Mouse (Mus musculus): ENCODE data around the gene Sh3glb1.

The Sh3glb1 gene

GRCm38 (mm10) chr3:144669944-144670874, 49.9 kb downstream of the Sh3glb1 start:
- DNase-seq (ENCODE audit: low read depth, low spot score) = no peak

DNA sequence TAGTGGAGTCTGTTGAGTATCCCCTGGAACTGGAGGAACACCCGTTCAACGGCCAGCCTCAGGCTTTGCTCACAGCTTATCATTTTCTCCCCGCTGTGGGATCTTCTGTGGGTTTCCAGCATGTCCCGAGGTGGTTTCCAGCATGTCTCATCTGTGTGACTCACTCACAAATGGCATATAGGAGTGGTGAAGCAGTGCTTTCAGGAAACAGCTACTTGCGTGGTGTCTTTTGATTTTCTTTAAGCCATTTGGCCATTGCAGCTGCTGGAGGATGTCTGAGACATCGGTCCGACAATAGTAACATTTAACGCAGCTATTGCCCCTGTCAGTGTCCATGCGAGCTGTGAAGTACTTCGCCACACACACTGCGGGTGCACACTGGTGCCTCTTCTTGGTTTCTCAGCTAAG, 50.7 kb downstream of the Sh3glb1 start:
- DNase-seq (ENCODE audit: low read depth, low spot score) = peak; percentile 96

- peak; percentile 71 for DNase-seq (ENCODE audit: low read depth, low spot score)
These were observed 51.2 kb downstream of the Sh3glb1 start for GRCm38 (mm10) chr3:144668949-144669348.

- no peak for DNase-seq (ENCODE audit: low read depth, low spot score)
These were observed 52.1 kb downstream of the Sh3glb1 start for GRCm38 (mm10) chr3:144668039-144668438.

DNA sequence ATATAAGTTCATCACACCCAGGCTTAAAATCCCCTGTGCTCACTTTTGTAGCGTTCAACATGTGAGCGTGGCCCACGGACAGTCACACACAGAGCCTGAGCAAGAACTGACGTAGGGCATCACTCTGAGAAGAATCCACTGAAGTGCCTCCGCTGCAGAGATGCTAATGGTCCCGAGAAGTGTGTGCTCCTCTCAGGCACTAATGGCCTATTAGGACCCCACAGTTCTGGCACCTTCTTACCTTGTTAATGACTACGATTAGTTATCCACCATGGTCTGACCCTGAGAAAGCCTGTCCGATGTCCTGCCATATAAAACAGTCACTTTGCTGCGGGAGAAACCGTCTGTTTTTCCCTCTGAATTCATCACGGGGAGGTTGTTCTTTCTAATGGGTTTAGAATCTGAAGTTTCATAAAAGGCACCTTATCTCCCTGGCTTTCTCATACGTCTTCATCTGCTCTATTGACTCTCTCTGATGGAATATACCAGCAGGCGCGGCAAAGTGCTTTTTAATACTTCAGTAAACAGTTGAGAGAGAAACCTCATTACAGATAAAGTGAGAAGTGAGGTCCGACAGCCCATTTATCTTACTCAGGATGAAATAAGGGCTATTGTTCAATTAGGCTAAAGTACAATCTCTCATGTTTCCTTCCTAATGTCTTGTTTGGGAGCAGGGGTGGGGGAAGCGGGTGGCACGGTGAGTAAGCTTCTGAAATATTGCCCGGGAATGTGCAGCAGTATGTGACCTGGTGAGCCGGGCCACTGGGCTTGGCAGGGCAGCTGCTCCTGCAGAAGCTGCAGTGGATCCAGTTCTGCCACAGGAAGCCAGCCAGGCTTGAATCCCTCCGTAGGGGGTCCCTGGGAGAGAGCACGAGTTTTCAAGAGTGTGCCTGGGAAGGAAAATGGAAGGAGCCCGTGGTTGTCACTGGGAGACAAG, 55.5 kb downstream of the Sh3glb1 start:
- DNase-seq (ENCODE audit: low read depth, low spot score) = peak; percentile 90

- no peak for DNase-seq (ENCODE audit: low read depth, low spot score)
These were observed 56.6 kb downstream of the Sh3glb1 start for GRCm38 (mm10) chr3:144663415-144664093.

GRCm38 (mm10) chr3:144662215-144662852, 57.8 kb downstream of the Sh3glb1 start:
- DNase-seq (ENCODE audit: low read depth, low spot score) = no peak

DNA sequence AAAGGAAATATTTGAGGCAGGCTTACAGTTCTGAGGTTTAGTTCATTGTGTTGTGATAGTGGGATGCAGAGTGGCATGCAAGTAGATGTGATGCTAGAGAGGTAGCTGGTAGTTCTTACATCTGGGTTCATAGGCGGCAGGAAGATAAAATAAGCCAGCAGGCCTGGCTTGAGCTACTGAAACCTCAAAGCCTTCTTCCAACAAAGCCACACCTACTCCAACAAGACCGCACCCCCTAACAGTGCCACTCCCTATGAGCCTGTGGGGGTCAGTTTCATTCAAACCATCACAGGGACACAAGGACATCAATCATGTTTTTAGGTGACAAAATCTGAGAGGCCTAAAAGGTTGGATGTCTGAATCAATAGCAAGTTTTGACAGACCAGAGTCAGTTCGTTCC, 58.7 kb downstream of the Sh3glb1 start:
- no peak for DNase-seq (ENCODE audit: low read depth, low spot score)

- DNase-seq (ENCODE audit: low read depth, low spot score) = no peak
These were observed 75.9 kb downstream of the Sh3glb1 start for GRCm38 (mm10) chr3:144644202-144644601.

GRCm38 (mm10) chr3:144643301-144643871, 76.7 kb downstream of the Sh3glb1 start:
- DNase-seq (ENCODE audit: low read depth, low spot score) = peak; percentile 85

- no peak for DNase-seq (ENCODE audit: low read depth, low spot score)
These were observed 78.0 kb downstream of the Sh3glb1 start for GRCm38 (mm10) chr3:144642141-144642540.

DNA sequence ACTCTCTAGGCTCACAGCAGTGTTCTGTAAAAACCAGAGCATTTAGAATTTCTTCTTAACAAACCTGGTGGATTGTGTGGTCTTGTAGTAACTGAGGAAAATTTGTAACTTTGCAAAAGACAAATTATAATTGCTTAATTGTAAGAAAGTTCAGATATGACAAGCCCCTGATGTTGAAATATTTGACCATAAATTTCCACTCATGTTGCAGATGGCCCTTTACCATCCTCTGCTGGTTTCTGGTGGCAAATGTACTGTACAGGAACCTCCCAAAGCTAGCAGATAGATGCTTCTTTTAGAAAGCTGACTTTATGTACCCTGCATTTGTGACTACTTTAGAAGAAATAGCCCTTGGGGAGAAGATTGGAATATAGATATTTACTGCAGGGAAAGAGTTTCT, 80.1 kb downstream of the Sh3glb1 start:
- no peak for DNase-seq (ENCODE audit: low read depth, low spot score)

- DNase-seq (ENCODE audit: low read depth, low spot score) = no peak
These were observed 80.7 kb downstream of the Sh3glb1 start for GRCm38 (mm10) chr3:144639387-144639786.

GRCm38 (mm10) chr3:144638110-144638509, 82.0 kb downstream of the Sh3glb1 start:
- no peak for DNase-seq (ENCODE audit: low read depth, low spot score)

GRCm38 (mm10) chr3:144635236-144635635, 84.9 kb downstream of the Sh3glb1 start:
- DNase-seq (ENCODE audit: low read depth, low spot score) = no peak

All from 3T3-L1 (cell line).